Mouse (Mus musculus): ENCODE measurements around the gene Cyp2ab1.

GRCm38 (mm10) chr16:20271339-20271738, 53.9 kb downstream of the Cyp2ab1 start:
- no peak for TF ChIP-seq CTCF (IDR thresholded peaks at IDR 0.05; ENCODE audit: borderline replicate concordance, insufficient read depth, low read length)
- TF ChIP-seq POLR2A (IDR thresholded peaks at IDR 0.05; ENCODE audit: low read depth, low read length): no peak
